Mouse (Mus musculus): Measurements from ENCODE around the gene Zic4. TPM values are rescaled to one million over a fixed set of nuclear protein-coding genes. Genes with fewer than 3 reads are reported as not detected.

Gene Zic4
- polyA plus RNA-seq, 1 experiment from 2014 or later: not detected

DNA sequence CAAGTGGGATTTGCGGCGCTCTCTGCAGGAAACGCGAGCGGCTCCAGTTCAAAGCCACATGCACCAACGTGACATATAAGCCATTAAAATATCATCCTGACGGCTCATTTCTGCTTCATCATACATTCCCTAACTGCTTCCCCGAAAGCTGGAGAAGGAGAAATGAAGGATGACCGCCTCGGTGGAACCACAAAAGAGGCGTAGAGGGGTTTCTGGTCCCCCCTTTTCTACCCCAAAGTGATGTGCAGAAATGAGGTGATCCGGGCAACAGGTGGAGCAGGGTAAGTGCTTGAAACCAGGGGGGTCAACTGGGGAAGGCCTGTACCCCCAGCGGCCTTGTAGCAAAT is 6.7 kb downstream of the Zic4 start:
- peaks cover 95% of the 10 kb centered on the region for H3K27me3 ChIP-seq (ENCODE audit: insufficient read depth, low read length)
- H3K27ac ChIP-seq (ENCODE audit: low read depth): no peak overlapping the region
- H3K9ac ChIP-seq: no peak overlapping the region
- no peaks in the 10 kb centered on the region for H3K36me3 ChIP-seq (ENCODE audit: insufficient read depth)
- no peaks in the 10 kb centered on the region for H3K4me1 ChIP-seq (ENCODE audit: insufficient read depth)
- no peak for DNase-seq
- ATAC-seq (ENCODE audit: insufficient read depth): no peak
- no peaks in the 10 kb centered on the region for H3K9me3 ChIP-seq (ENCODE audit: low read depth, low read length)
- no peak overlapping the region for H3K4me2 ChIP-seq
- no peak for TF ChIP-seq CTCF (IDR thresholded peaks at IDR 0.05; ENCODE audit: low read depth)
- no peak overlapping the region for H3K4me3 ChIP-seq (ENCODE audit: low read depth, low read length)
- 7% methylated on average over 13 of the region's 13 CpGs for WGBS

DNA sequence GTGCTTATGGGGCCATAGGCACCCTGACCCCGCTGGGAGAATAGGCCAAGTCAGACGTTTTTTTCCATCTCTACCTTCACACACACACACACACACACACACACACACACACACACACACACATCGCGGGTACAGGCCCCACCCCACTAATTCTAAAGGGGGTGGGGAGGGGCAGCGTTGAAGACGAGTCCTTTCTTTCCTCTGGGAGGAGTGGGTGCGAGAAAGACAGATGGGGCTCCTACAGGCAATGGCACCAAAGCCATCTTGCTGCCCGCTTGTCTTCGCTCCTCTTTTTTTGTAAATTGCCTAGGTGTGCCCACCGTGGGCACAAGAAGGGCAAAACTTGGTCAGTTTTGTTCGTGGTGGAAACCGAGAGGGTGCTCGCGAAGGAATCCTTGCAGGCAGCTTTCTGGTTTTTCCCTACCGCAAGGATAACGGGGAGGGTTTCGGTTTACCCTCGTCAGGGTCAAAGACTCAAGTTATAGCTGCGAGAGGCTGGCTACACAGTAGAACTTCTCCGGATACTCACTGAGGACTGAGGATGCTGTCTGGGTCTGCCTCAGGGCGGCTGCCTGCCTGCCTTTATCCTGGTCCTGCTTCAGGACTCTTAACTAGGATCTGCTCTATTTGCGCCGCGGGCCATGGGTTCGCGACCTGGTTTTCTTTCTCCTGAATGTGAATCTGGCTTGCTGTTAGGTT is 7.2 kb downstream of the Zic4 start:
- TF ChIP-seq CTCF (IDR thresholded peaks at IDR 0.05; ENCODE audit: low read depth): no peak
- no peak overlapping the region for H3K27ac ChIP-seq (ENCODE audit: low read depth)
- peaks cover 95% of the 10 kb centered on the region for H3K27me3 ChIP-seq (ENCODE audit: insufficient read depth, low read length)
- ATAC-seq (ENCODE audit: insufficient read depth) (no peak), DNase-seq (no peak)
- H3K4me3 ChIP-seq (ENCODE audit: low read depth, low read length): no peak overlapping the region
- H3K4me2 ChIP-seq: no peak overlapping the region
- no peaks in the 10 kb centered on the region for H3K9me3 ChIP-seq (ENCODE audit: low read depth, low read length)
- 5% methylated on average over 26 of the region's 26 CpGs for WGBS
- H3K36me3 ChIP-seq (ENCODE audit: insufficient read depth): no peaks in the 10 kb centered on the region
- no peaks in the 10 kb centered on the region for H3K4me1 ChIP-seq (ENCODE audit: insufficient read depth)
- no peak overlapping the region for H3K9ac ChIP-seq

DNA sequence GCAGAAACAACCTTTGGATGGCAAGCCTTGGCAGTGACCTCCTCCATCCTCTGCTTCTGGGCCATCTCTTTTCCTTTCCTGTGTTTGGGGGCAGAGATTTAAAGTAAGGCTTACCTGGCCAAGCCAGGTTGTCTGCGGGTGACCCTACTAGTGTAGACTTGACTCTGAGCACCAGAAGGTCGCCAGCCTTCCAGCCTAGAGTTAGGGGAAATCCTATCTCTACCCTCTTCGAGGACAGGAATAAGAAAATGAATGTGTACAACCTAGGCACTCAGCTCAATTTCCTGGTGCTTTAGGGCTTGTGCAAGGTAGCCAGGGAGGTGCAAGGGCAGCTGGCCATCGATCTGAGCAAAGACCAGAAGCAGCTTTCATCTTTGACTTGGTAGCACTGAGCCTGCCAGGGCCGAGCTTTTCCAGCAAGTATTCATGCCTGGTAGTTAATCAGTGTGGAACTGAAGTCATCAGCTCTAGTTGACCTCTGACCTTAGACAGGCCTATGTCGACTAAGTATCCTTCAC is 8.0 kb downstream of the Zic4 start:
- ATAC-seq (ENCODE audit: insufficient read depth): no peak
- Histone ChIP-seq H3K36me3 (ENCODE audit: insufficient read depth) (no peaks in the 10 kb centered on the region), H3K4me2 (no peak overlapping the region), H3K4me1 (ENCODE audit: insufficient read depth) (no peaks in the 10 kb centered on the region), H3K27ac (ENCODE audit: low read depth) (no peak overlapping the region), H3K4me3 (ENCODE audit: low read depth, low read length) (no peak overlapping the region), H3K27me3 (ENCODE audit: insufficient read depth, low read length) (peaks cover 95% of the 10 kb centered on the region), H3K9ac (no peak overlapping the region), H3K9me3 (ENCODE audit: low read depth, low read length) (no peaks in the 10 kb centered on the region)
- TF ChIP-seq CTCF (IDR thresholded peaks at IDR 0.05; ENCODE audit: low read depth): no peak
- DNase-seq: no peak
- 12% methylated on average over 6 of the region's 6 CpGs for WGBS

DNA sequence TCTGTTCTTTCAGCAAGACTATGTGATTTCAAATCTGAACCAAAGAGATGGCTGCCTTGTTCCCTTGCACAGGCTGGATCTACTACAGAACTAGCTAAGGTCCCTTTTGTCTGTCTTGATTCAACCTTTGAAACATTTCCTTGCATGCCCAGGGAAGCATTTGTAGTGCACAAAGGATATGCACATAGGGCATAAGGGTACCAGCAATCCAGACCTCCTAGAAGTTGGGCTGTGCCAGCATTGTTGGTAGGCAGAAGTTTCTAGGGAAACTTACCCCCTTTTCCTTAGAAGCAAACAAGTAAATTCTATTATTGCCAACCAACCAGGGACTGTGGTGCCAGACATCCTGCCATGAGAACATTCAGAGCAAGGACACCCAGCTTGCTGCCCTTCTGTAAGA is 8.8 kb downstream of the Zic4 start:
- no peak for TF ChIP-seq CTCF (IDR thresholded peaks at IDR 0.05; ENCODE audit: low read depth)
- no peak for ATAC-seq (ENCODE audit: insufficient read depth)
- DNase-seq: no peak
- no peak overlapping the region for H3K4me2 ChIP-seq
- no peaks in the 10 kb centered on the region for H3K36me3 ChIP-seq (ENCODE audit: insufficient read depth)
- H3K27me3 ChIP-seq (ENCODE audit: insufficient read depth, low read length): peaks cover 95% of the 10 kb centered on the region
- no peaks in the 10 kb centered on the region for H3K4me1 ChIP-seq (ENCODE audit: insufficient read depth)
- no peak overlapping the region for H3K9ac ChIP-seq
- no peak overlapping the region for H3K4me3 ChIP-seq (ENCODE audit: low read depth, low read length)
- no peak overlapping the region for H3K27ac ChIP-seq (ENCODE audit: low read depth)
- no peaks in the 10 kb centered on the region for H3K9me3 ChIP-seq (ENCODE audit: low read depth, low read length)

DNA sequence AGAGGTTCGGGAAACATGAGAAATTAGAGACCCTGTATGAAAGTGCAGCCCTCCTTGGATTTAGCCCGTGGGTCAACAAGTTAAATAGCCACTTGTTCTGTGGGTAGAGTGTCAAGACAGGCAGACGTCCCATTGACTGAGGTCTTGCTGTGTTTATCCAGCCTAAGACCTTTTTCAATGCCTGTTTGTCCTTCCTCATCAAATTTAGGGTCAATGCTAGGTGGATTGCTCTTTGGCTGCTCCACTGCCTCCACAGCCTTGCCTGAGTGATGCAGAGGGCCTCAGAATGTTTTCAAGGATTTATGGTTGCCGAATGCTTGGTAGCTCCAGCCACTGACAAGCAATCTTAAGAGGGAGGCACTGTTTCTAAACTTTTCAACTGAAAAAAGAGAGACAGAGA is 9.4 kb downstream of the Zic4 start:
- no peak overlapping the region for H3K4me2 ChIP-seq
- H3K4me3 ChIP-seq (ENCODE audit: low read depth, low read length): no peak overlapping the region
- H3K27ac ChIP-seq (ENCODE audit: low read depth): no peak overlapping the region
- TF ChIP-seq CTCF (IDR thresholded peaks at IDR 0.05; ENCODE audit: low read depth): no peak
- H3K9ac ChIP-seq: no peak overlapping the region
- H3K27me3 ChIP-seq (ENCODE audit: insufficient read depth, low read length): peaks cover 95% of the 10 kb centered on the region
- WGBS: 9% methylated on average over 4 of the region's 4 CpGs
- ATAC-seq (ENCODE audit: insufficient read depth) (no peak), DNase-seq (no peak)
- no peaks in the 10 kb centered on the region for H3K36me3 ChIP-seq (ENCODE audit: insufficient read depth)
- H3K9me3 ChIP-seq (ENCODE audit: low read depth, low read length): no peaks in the 10 kb centered on the region
- H3K4me1 ChIP-seq (ENCODE audit: insufficient read depth): no peaks in the 10 kb centered on the region

DNA sequence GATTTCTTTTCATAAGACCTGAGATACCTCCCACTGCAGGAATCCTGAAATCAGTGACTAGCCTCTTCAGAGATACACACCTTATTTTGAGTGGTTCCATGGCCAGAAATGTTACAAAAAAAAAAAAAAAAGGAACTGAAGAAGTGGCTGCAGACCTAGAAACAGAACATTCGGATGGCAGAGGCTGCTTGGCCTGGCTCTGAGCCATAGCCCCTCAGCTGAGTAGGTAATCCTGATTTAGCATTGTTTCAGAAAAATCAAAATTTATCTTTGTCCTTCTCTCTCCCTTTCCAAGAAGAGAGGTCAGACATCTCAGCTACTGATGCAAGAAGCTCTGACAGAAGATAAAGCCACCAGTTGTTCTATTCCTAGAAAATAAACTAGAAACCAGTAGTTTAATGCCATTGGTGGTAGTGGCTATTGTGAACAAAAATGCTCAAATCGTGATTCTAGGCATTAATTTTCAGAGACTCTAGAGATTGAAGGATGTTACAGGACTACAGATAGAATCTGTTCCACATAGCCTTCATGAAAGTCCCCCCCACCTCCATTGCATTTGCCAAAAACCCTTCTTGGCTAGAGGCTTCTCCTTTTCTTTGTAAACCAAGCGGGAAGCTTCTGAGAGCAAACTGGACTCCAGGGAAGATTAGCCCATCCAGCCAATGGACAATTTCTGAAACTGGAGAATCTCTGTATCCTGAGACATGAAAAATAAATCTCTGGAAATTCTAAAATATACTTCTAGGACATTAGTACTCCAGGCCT is 11.8 kb downstream of the Zic4 start:
- Histone ChIP-seq H3K36me3 (ENCODE audit: insufficient read depth) (no peaks in the 10 kb centered on the region), H3K4me1 (ENCODE audit: insufficient read depth) (no peaks in the 10 kb centered on the region), H3K9ac (no peak overlapping the region), H3K4me2 (no peak overlapping the region), H3K4me3 (ENCODE audit: low read depth, low read length) (no peak overlapping the region), H3K27me3 (ENCODE audit: insufficient read depth, low read length) (peaks cover 97% of the 10 kb centered on the region), H3K9me3 (ENCODE audit: low read depth, low read length) (no peaks in the 10 kb centered on the region), H3K27ac (ENCODE audit: low read depth) (no peak overlapping the region)
- ATAC-seq (ENCODE audit: insufficient read depth) (no peak), DNase-seq (no peak)
- TF ChIP-seq CTCF (IDR thresholded peaks at IDR 0.05; ENCODE audit: low read depth): no peak
- WGBS: 27% methylated on average over 3 of the region's 3 CpGs

DNA sequence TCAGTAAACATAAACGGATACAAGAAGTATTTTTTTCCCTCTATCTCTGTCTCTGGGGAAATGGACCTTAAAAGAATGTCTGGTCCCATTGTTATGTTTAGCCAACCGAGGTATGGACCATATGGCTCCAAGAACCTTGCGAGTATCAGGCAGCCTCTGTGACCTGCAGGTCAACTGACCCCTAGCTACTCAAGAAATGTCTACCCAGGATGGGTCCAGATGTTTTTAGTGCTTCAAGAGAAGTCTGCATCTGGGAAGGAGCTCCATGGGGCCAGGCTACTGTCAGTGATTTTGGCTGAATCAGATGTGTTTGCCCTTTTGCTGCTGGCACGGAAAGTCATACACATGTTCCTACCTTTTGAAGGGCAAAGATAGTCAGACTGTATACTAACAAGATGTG is 12.5 kb downstream of the Zic4 start:
- no peak overlapping the region for H3K4me2 ChIP-seq
- H3K36me3 ChIP-seq (ENCODE audit: insufficient read depth): no peaks in the 10 kb centered on the region
- H3K4me1 ChIP-seq (ENCODE audit: insufficient read depth): no peaks in the 10 kb centered on the region
- H3K27me3 ChIP-seq (ENCODE audit: insufficient read depth, low read length): peaks cover 97% of the 10 kb centered on the region
- no peak overlapping the region for H3K27ac ChIP-seq (ENCODE audit: low read depth)
- 7% methylated on average over 4 of the region's 4 CpGs for WGBS
- H3K9me3 ChIP-seq (ENCODE audit: low read depth, low read length): no peaks in the 10 kb centered on the region
- H3K9ac ChIP-seq: no peak overlapping the region
- TF ChIP-seq CTCF (IDR thresholded peaks at IDR 0.05; ENCODE audit: low read depth): no peak
- no peak overlapping the region for H3K4me3 ChIP-seq (ENCODE audit: low read depth, low read length)
- ATAC-seq (ENCODE audit: insufficient read depth) (no peak), DNase-seq (no peak)
